Mouse (Mus musculus): ENCODE measurements around the gene Cdc20. TPM values are rescaled to one million over a fixed set of nuclear protein-coding genes. Genes with fewer than 3 reads are reported as not detected.

Gene Cdc20
- polyA plus RNA-seq, 1 experiment from 2014 or later: 195 TPM

- peaks cover 6% of the 10 kb centered on the region for H3K4me1 ChIP-seq (ENCODE audit: control insufficient read depth, insufficient read depth, low read length)
- H3K27me3 ChIP-seq (ENCODE audit: control insufficient read depth, insufficient read depth, low read length): no peaks in the 10 kb centered on the region
- 17% methylated on average over 18 of the region's 18 CpGs for WGBS
- peak overlapping the region; percentile 31 for H3K4me3 ChIP-seq (ENCODE audit: low read length)
- H3K27ac ChIP-seq (ENCODE audit: low read length): no peak overlapping the region
- peak overlapping the region; percentile 60 for H3K4me2 ChIP-seq (ENCODE audit: low read depth, low read length)
- H3K9me3 ChIP-seq (replicated peaks; ENCODE audit: control insufficient read depth, low read length): no peaks in the 10 kb centered on the region
- peak overlapping the region; percentile 26 for H3K9ac ChIP-seq (ENCODE audit: low read length)
- H3K36me3 ChIP-seq (ENCODE audit: control insufficient read depth, insufficient read depth): no peaks in the 10 kb centered on the region
- peak; percentile 73 for ATAC-seq (replicated peaks; ENCODE audit: extremely low read depth, insufficient read depth, low FRiP score)
These were observed 8.7 kb upstream of the Cdc20 start for GRCm38 (mm10) chr4:118445781-118446414.

- Histone ChIP-seq H3K27me3 (ENCODE audit: control insufficient read depth, insufficient read depth, low read length) (no peaks in the 10 kb centered on the region), H3K9ac (ENCODE audit: low read length) (no peak overlapping the region), H3K27ac (ENCODE audit: low read length) (no peak overlapping the region), H3K4me3 (ENCODE audit: low read length) (no peak overlapping the region), H3K36me3 (ENCODE audit: control insufficient read depth, insufficient read depth) (no peaks in the 10 kb centered on the region), H3K4me2 (ENCODE audit: low read depth, low read length) (no peak overlapping the region), H3K9me3 (replicated peaks; ENCODE audit: control insufficient read depth, low read length) (no peaks in the 10 kb centered on the region), H3K4me1 (ENCODE audit: control insufficient read depth, insufficient read depth, low read length) (peaks cover 6% of the 10 kb centered on the region)
- 77% methylated on average over 10 of the region's 10 CpGs for WGBS
- ATAC-seq (replicated peaks; ENCODE audit: extremely low read depth, insufficient read depth, low FRiP score): no peak
These were observed 7.9 kb upstream of the Cdc20 start for GRCm38 (mm10) chr4:118445088-118445487.

- peak overlapping the region; percentile 70 for H3K4me3 ChIP-seq (ENCODE audit: low read length)
- peak overlapping the region; percentile 95 for H3K27ac ChIP-seq (ENCODE audit: low read length)
- peak overlapping the region; percentile 97 for H3K4me2 ChIP-seq (ENCODE audit: low read depth, low read length)
- H3K27me3 ChIP-seq (ENCODE audit: control insufficient read depth, insufficient read depth, low read length): no peaks in the 10 kb centered on the region
- ATAC-seq (replicated peaks; ENCODE audit: extremely low read depth, insufficient read depth, low FRiP score): peak; percentile 50
- H3K9me3 ChIP-seq (replicated peaks; ENCODE audit: control insufficient read depth, low read length): no peaks in the 10 kb centered on the region
- WGBS: 7% methylated on average over 12 of the region's 12 CpGs
- H3K9ac ChIP-seq (ENCODE audit: low read length): peak overlapping the region; percentile 74
- H3K4me1 ChIP-seq (ENCODE audit: control insufficient read depth, insufficient read depth, low read length): peaks cover 28% of the 10 kb centered on the region
- peaks cover 21% of the 10 kb centered on the region for H3K36me3 ChIP-seq (ENCODE audit: control insufficient read depth, insufficient read depth)
These were observed 689 bp upstream of the Cdc20 start for GRCm38 (mm10) chr4:118437829-118438253.

- Histone ChIP-seq H3K9ac (ENCODE audit: low read length) (no peak overlapping the region), H3K4me1 (ENCODE audit: control insufficient read depth, insufficient read depth, low read length) (peaks cover 45% of the 10 kb centered on the region), H3K4me3 (ENCODE audit: low read length) (no peak overlapping the region), H3K9me3 (replicated peaks; ENCODE audit: control insufficient read depth, low read length) (no peaks in the 10 kb centered on the region), H3K4me2 (ENCODE audit: low read depth, low read length) (no peak overlapping the region), H3K27ac (ENCODE audit: low read length) (no peak overlapping the region), H3K27me3 (ENCODE audit: control insufficient read depth, insufficient read depth, low read length) (no peaks in the 10 kb centered on the region), H3K36me3 (ENCODE audit: control insufficient read depth, insufficient read depth) (peaks cover 47% of the 10 kb centered on the region)
- WGBS: 85% methylated on average over 8 of the region's 8 CpGs
- no peak for ATAC-seq (replicated peaks; ENCODE audit: extremely low read depth, insufficient read depth, low FRiP score)
These were observed 4.8 kb downstream of the Cdc20 start for GRCm38 (mm10) chr4:118432332-118432731.

GRCm38 (mm10) chr4:118429215-118429895, 7.8 kb downstream of the Cdc20 start:
- peak overlapping the region; percentile 91 for H3K4me3 ChIP-seq (ENCODE audit: low read length)
- no peak for ATAC-seq (replicated peaks; ENCODE audit: extremely low read depth, insufficient read depth, low FRiP score)
- 48% methylated on average over 7 of the region's 7 CpGs for WGBS
- peak overlapping the region; percentile 97 for H3K4me2 ChIP-seq (ENCODE audit: low read depth, low read length)
- H3K36me3 ChIP-seq (ENCODE audit: control insufficient read depth, insufficient read depth): peaks cover 41% of the 10 kb centered on the region
- H3K27me3 ChIP-seq (ENCODE audit: control insufficient read depth, insufficient read depth, low read length): no peaks in the 10 kb centered on the region
- H3K27ac ChIP-seq (ENCODE audit: low read length): peak overlapping the region; percentile 89; the same call in 1 of the 2 replicates
- H3K9me3 ChIP-seq (replicated peaks; ENCODE audit: control insufficient read depth, low read length): no peaks in the 10 kb centered on the region
- H3K9ac ChIP-seq (ENCODE audit: low read length): peak overlapping the region; percentile 6; the same call in 1 of the 2 replicates
- H3K4me1 ChIP-seq (ENCODE audit: control insufficient read depth, insufficient read depth, low read length): peaks cover 29% of the 10 kb centered on the region

- peak overlapping the region; percentile 97 for H3K4me2 ChIP-seq (ENCODE audit: low read depth, low read length)
- peaks cover 35% of the 10 kb centered on the region for H3K36me3 ChIP-seq (ENCODE audit: control insufficient read depth, insufficient read depth)
- H3K4me3 ChIP-seq (ENCODE audit: low read length): peak overlapping the region; percentile 91
- H3K9ac ChIP-seq (ENCODE audit: low read length): peak overlapping the region; percentile 95
- WGBS: 27% methylated on average over 15 of the region's 15 CpGs
- H3K27ac ChIP-seq (ENCODE audit: low read length): peak overlapping the region; percentile 89
- no peaks in the 10 kb centered on the region for H3K27me3 ChIP-seq (ENCODE audit: control insufficient read depth, insufficient read depth, low read length)
- ATAC-seq (replicated peaks; ENCODE audit: extremely low read depth, insufficient read depth, low FRiP score): peak; percentile 20; the same call in 1 of the 2 replicates
- no peaks in the 10 kb centered on the region for H3K9me3 ChIP-seq (replicated peaks; ENCODE audit: control insufficient read depth, low read length)
- H3K4me1 ChIP-seq (ENCODE audit: control insufficient read depth, insufficient read depth, low read length): peaks cover 25% of the 10 kb centered on the region
These were observed 8.5 kb downstream of the Cdc20 start for GRCm38 (mm10) chr4:118428531-118429214.

- H3K4me2 ChIP-seq (ENCODE audit: low read depth, low read length): peak within 1 kb of the TSS; percentile 97
- H3K4me3 ChIP-seq (ENCODE audit: low read length): peak within 1 kb of the TSS; percentile 91
- H3K27ac ChIP-seq (ENCODE audit: low read length): peak within 1 kb of the TSS; percentile 89
- H3K27me3 ChIP-seq (ENCODE audit: control insufficient read depth, insufficient read depth, low read length): no peaks in the 10 kb centered on the region
- H3K9me3 ChIP-seq (replicated peaks; ENCODE audit: control insufficient read depth, low read length): no peaks in the 10 kb centered on the region
- peaks cover 22% of the 10 kb centered on the region for H3K4me1 ChIP-seq (ENCODE audit: control insufficient read depth, insufficient read depth, low read length)
- under 1% methylated on average over 24 of the region's 31 CpGs for WGBS
- peak; percentile 97 for ATAC-seq (replicated peaks; ENCODE audit: extremely low read depth, insufficient read depth, low FRiP score)
- H3K9ac ChIP-seq (ENCODE audit: low read length): peak within 1 kb of the TSS; percentile 95
- H3K36me3 ChIP-seq (ENCODE audit: control insufficient read depth, insufficient read depth): peaks cover 27% of the 10 kb centered on the region
These were observed 9.2 kb downstream of the Cdc20 start, which contains the start of gene Elovl1 for GRCm38 (mm10) chr4:118427768-118428451. Elovl1 (plus strand) TSS chr4:118428093.

GRCm38 (mm10) chr4:118427415-118427767, 9.8 kb downstream of the Cdc20 start:
- Histone ChIP-seq H3K4me3 (ENCODE audit: low read length) (peak overlapping the region; percentile 91), H3K4me1 (ENCODE audit: control insufficient read depth, insufficient read depth, low read length) (peaks cover 22% of the 10 kb centered on the region), H3K36me3 (ENCODE audit: control insufficient read depth, insufficient read depth) (peaks cover 22% of the 10 kb centered on the region), H3K27me3 (ENCODE audit: control insufficient read depth, insufficient read depth, low read length) (no peaks in the 10 kb centered on the region), H3K9me3 (replicated peaks; ENCODE audit: control insufficient read depth, low read length) (no peaks in the 10 kb centered on the region), H3K27ac (ENCODE audit: low read length) (peak overlapping the region; percentile 89), H3K9ac (ENCODE audit: low read length) (peak overlapping the region; percentile 95), H3K4me2 (ENCODE audit: low read depth, low read length) (peak overlapping the region; percentile 97)
- no peak; the same call in 1 of the 2 replicates for ATAC-seq (replicated peaks; ENCODE audit: extremely low read depth, insufficient read depth, low FRiP score)
- WGBS: 3% methylated on average over 5 of the region's 5 CpGs

Measured in heart, embryonic 16.5 days (tissue).